Mouse (Mus musculus): ENCODE data around the gene Cachd1. TPM values are rescaled to one million over a fixed set of nuclear protein-coding genes. Genes with fewer than 3 reads are reported as not detected.

The Cachd1 gene
- polyA plus RNA-seq, 1 experiment = not detected

DNA sequence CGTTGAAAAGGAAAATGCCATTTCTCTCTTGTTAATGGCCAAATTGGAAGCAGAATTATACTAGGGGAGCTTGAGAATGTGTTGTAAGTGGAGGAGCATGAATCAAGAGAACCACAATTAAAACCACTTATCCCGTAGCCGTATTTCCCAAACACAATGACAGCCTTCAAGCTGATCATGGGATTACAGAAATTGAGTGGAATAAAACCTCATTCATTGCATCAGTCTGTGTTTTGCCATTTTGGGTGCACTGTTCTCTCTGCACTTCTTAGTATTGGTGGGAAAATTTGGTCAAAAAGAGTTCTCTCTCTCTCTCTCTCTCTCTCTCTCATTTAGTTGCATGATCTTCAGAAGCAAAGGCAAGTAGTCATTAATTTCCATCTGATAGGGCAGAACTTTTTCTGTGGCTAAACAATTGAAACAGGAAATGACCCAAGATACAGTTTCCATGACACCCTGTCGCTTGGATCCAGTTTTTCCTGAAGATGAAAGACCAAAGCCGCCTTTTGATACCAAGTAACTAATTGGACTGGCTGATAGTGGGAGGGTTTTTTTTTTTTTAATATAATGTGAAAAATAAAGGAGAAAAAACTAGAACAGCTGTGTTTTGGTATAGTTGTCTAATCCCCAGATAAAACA, 34.7 kb downstream of the Cachd1 start:
- 40% methylated on average over 5 of the region's 5 CpGs for WGBS
- no peaks in the 10 kb centered on the region for H3K4me1 ChIP-seq (ENCODE audit: control insufficient read depth, insufficient read depth, low read length)
- TF ChIP-seq POLR2A (IDR thresholded peaks at IDR 0.05; ENCODE audit: insufficient read depth, low read depth, low read length) = no peak
- TF ChIP-seq CTCF (IDR thresholded peaks at IDR 0.05; ENCODE audit: insufficient read depth, low read depth, low read length) = no peak
- no peak overlapping the region for H3K4me3 ChIP-seq (ENCODE audit: insufficient read depth, low read depth, low read length)
- no peak overlapping the region for H3K27ac ChIP-seq (ENCODE audit: insufficient read depth, low read depth, low read length)

GRCm38 (mm10) chr4:100811802-100812510, 35.5 kb downstream of the Cachd1 start:
- no peaks in the 10 kb centered on the region for H3K4me1 ChIP-seq (ENCODE audit: control insufficient read depth, insufficient read depth, low read length)

DNA sequence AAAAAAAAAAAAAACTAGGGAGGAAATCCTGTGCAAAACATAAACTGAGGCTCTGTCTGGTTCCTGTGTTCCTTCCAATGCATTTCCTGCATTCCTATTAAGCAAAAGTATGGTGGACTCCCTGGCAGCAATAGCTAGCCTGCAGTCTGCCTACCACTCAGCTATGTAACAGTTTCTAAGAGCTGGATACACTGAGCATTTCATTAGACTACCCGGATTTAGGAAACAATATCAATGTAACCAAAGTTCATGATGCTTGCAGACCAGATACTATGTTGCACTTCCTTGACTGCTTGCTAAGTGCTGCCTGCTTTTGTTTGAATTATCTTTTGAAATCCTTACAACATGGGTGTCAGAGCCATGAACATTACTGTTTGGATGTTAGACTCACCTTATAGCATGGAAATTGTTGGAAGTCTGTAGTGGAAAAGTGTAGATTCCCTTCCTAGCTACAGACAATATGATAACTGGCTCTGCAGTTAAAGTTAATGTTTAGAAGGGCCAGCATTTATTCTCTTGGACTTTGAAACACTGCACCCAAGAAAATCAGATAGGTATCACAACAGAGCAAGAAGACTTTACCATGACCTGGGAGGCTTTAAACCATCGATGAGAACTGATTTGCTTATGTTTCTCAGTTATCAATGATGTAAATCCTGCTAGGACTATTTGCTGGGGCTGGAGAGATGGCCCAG, 37.4 kb downstream of the Cachd1 start:
- TF ChIP-seq POLR2A (IDR thresholded peaks at IDR 0.05; ENCODE audit: insufficient read depth, low read depth, low read length) (no peak), CTCF (IDR thresholded peaks at IDR 0.05; ENCODE audit: insufficient read depth, low read depth, low read length) (no peak)
- Histone ChIP-seq H3K4me1 (ENCODE audit: control insufficient read depth, insufficient read depth, low read length) (no peaks in the 10 kb centered on the region), H3K27ac (ENCODE audit: insufficient read depth, low read depth, low read length) (no peak overlapping the region), H3K4me3 (ENCODE audit: insufficient read depth, low read depth, low read length) (no peak overlapping the region)
- WGBS = 83% methylated on average over 2 of the region's 2 CpGs

More at GRCm38 (mm10) chr4:100811802-100812510, 35.5 kb downstream of the Cachd1 start:
- 46% methylated on average over 8 of the region's 8 CpGs for WGBS
- Histone ChIP-seq H3K27ac (ENCODE audit: insufficient read depth, low read depth, low read length) (no peak overlapping the region), H3K4me3 (ENCODE audit: insufficient read depth, low read depth, low read length) (no peak overlapping the region)
- TF ChIP-seq POLR2A (IDR thresholded peaks at IDR 0.05; ENCODE audit: insufficient read depth, low read depth, low read length) = no peak
- TF ChIP-seq CTCF (IDR thresholded peaks at IDR 0.05; ENCODE audit: insufficient read depth, low read depth, low read length) = no peak

GRCm38 (mm10) chr4:100819238-100819637, 42.8 kb downstream of the Cachd1 start:
- no peak for TF ChIP-seq POLR2A (IDR thresholded peaks at IDR 0.05; ENCODE audit: insufficient read depth, low read depth, low read length)
- TF ChIP-seq CTCF (IDR thresholded peaks at IDR 0.05; ENCODE audit: insufficient read depth, low read depth, low read length) = no peak
- no peak overlapping the region for H3K4me3 ChIP-seq (ENCODE audit: insufficient read depth, low read depth, low read length)
- 93% methylated on average over 3 of the region's 3 CpGs for WGBS

GRCm38 (mm10) chr4:100822526-100822925, 46.1 kb downstream of the Cachd1 start:
- WGBS = 93% methylated on average over 7 of the region's 7 CpGs
- H3K4me3 ChIP-seq (ENCODE audit: insufficient read depth, low read depth, low read length) = no peak overlapping the region
- no peak for TF ChIP-seq POLR2A (IDR thresholded peaks at IDR 0.05; ENCODE audit: insufficient read depth, low read depth, low read length)
- no peak for TF ChIP-seq CTCF (IDR thresholded peaks at IDR 0.05; ENCODE audit: insufficient read depth, low read depth, low read length)
- H3K27ac ChIP-seq (ENCODE audit: insufficient read depth, low read depth, low read length) = no peak overlapping the region
- H3K4me1 ChIP-seq (ENCODE audit: control insufficient read depth, insufficient read depth, low read length) = no peaks in the 10 kb centered on the region

More at GRCm38 (mm10) chr4:100819238-100819637, 42.8 kb downstream of the Cachd1 start:
- no peak overlapping the region for H3K27ac ChIP-seq (ENCODE audit: insufficient read depth, low read depth, low read length)
- no peaks in the 10 kb centered on the region for H3K4me1 ChIP-seq (ENCODE audit: control insufficient read depth, insufficient read depth, low read length)

GRCm38 (mm10) chr4:100827374-100827773, 50.9 kb downstream of the Cachd1 start:
- Histone ChIP-seq H3K4me1 (ENCODE audit: control insufficient read depth, insufficient read depth, low read length) (peaks cover 2% of the 10 kb centered on the region; the same call in 1 of the 2 replicates), H3K27ac (ENCODE audit: insufficient read depth, low read depth, low read length) (no peak overlapping the region), H3K4me3 (ENCODE audit: insufficient read depth, low read depth, low read length) (no peak overlapping the region)
- TF ChIP-seq CTCF (IDR thresholded peaks at IDR 0.05; ENCODE audit: insufficient read depth, low read depth, low read length) (no peak), POLR2A (IDR thresholded peaks at IDR 0.05; ENCODE audit: insufficient read depth, low read depth, low read length) (no peak)
- 69% methylated on average over 5 of the region's 5 CpGs for WGBS

DNA sequence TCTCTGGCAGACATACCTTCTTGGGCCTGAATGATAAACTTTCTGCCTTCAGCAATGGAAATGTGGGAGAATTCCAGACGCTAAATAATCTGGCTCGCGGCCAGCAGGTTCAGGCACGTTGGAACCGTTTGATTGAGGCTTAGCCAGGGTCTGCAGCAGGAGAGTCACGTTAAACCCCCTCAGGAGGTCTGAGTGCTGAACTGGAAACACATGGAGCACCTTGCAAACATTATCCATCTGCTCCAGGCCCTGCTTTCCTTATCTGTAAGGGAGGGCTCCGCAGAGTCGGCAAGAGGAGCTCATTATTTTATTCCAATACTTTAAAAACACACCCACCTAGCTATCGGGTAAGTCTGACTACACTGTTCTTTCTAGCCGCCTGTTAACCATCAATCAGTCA, 52.3 kb downstream of the Cachd1 start:
- Histone ChIP-seq H3K4me3 (ENCODE audit: insufficient read depth, low read depth, low read length) (no peak overlapping the region), H3K4me1 (ENCODE audit: control insufficient read depth, insufficient read depth, low read length) (peaks cover 2% of the 10 kb centered on the region; the same call in 1 of the 2 replicates), H3K27ac (ENCODE audit: insufficient read depth, low read depth, low read length) (no peak overlapping the region)
- WGBS = 30% methylated on average over 10 of the region's 10 CpGs
- TF ChIP-seq POLR2A (IDR thresholded peaks at IDR 0.05; ENCODE audit: insufficient read depth, low read depth, low read length) (no peak), CTCF (IDR thresholded peaks at IDR 0.05; ENCODE audit: insufficient read depth, low read depth, low read length) (no peak)

DNA sequence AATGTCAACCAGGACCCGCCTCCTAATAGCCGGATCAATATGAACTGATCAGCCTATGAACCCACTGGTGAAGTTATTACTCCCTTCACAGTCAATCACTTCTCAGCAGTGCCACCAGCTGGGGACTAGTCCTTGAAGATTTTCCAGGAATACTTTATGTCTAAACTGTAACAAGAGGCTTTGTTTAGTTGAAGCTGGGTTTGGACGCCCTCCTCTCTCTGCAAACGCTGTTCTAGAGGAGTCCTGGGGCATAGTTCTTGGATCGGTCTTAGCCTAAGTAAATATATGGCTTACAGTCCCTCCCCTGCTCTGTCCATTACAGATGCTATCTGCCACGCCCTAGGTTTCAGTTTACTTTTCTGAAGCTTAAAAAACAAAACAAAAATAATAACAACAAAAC, 60.7 kb downstream of the Cachd1 start:
- 58% methylated on average over 6 of the region's 6 CpGs for WGBS
- H3K4me1 ChIP-seq (ENCODE audit: control insufficient read depth, insufficient read depth, low read length) = no peaks in the 10 kb centered on the region

GRCm38 (mm10) chr4:100842629-100843028, 66.2 kb downstream of the Cachd1 start:
- Histone ChIP-seq H3K4me1 (ENCODE audit: control insufficient read depth, insufficient read depth, low read length) (no peaks in the 10 kb centered on the region), H3K4me3 (ENCODE audit: insufficient read depth, low read depth, low read length) (no peak overlapping the region), H3K27ac (ENCODE audit: insufficient read depth, low read depth, low read length) (no peak overlapping the region)
- TF ChIP-seq CTCF (IDR thresholded peaks at IDR 0.05; ENCODE audit: insufficient read depth, low read depth, low read length) (no peak), POLR2A (IDR thresholded peaks at IDR 0.05; ENCODE audit: insufficient read depth, low read depth, low read length) (no peak)
- 74% methylated on average over 5 of the region's 5 CpGs for WGBS

More for the DNA sequence above, 60.7 kb downstream of the Cachd1 start:
- Histone ChIP-seq H3K4me3 (ENCODE audit: insufficient read depth, low read depth, low read length) (no peak overlapping the region), H3K27ac (ENCODE audit: insufficient read depth, low read depth, low read length) (no peak overlapping the region)
- TF ChIP-seq CTCF (IDR thresholded peaks at IDR 0.05; ENCODE audit: insufficient read depth, low read depth, low read length) (no peak), POLR2A (IDR thresholded peaks at IDR 0.05; ENCODE audit: insufficient read depth, low read depth, low read length) (no peak)
